Mouse (Mus musculus) urinary bladder, postnatal 4 days (tissue): Measurements from ENCODE around the gene Nupl2.

Source experiments
- DNase-seq, 2 experiments: peaks; one replicate each; pipeline ENCODE4 v3.0.0; 2021 to 2022; ENCODE audit warnings: low spot score in 2 of 2

Nupl2 gene

GRCm38 (mm10) chr5:24208505-24208904 lies 43.7 kb downstream of the Nupl2 start:
- no peak for DNase-seq

GRCm38 (mm10) chr5:24213861-24214546 lies 49.2 kb downstream of the Nupl2 start:
- DNase-seq = no peak

GRCm38 (mm10) chr5:24214547-24214878 lies 49.8 kb downstream of the Nupl2 start:
- no peak for DNase-seq

GRCm38 (mm10) chr5:24214900-24215299 lies 50.1 kb downstream of the Nupl2 start:
- DNase-seq = no peak
